Mouse (Mus musculus) layer of hippocampus, adult 2 months (tissue): Measurements from ENCODE around the gene Slc25a3. TPM values are rescaled to one million over a fixed set of nuclear protein-coding genes. Genes with fewer than 3 reads are reported as not detected.

ENCODE experiments used
- DNase-seq, 2 experiments: peaks; one replicate each; pipeline ENCODE4 v3.0.0; 2022; ENCODE audit warnings: low spot score in 2 of 2
- H3K27ac ChIP-seq: fragments of 200-600 bp; 2 replicates; pipeline ENCODE4 v1.8.1; 2022
- H3K4me3 ChIP-seq: fragments of 200-600 bp; 2 replicates; pipeline ENCODE4 v1.8.1; 2022; ENCODE audit warnings: mild to moderate bottlenecking
- CTCF ChIP-seq: fragments of 200-600 bp; conservative IDR thresholded peaks from 2 replicates; pipeline ENCODE4 v1.8.1; 2022; ENCODE audit warnings: antibody characterized with exemption, mild to moderate bottlenecking, moderate library complexity
- total RNA-seq, 2 experiments: library from RNA; stranded (reverse); gene quantifications; 2 replicates each; pipeline ENCODE4 v1.2.3; 2021

Gene Slc25a3
- total RNA-seq, 2 experiments from 2014 or later = 485 to 491 TPM

GRCm38 (mm10) chr10:91162511-91163163, 38.8 kb upstream of the Slc25a3 start:
- DNase-seq = no peak
- Histone ChIP-seq H3K4me3 (no peak overlapping the region), H3K27ac (no peak overlapping the region)
- no peak for TF ChIP-seq CTCF

DNA sequence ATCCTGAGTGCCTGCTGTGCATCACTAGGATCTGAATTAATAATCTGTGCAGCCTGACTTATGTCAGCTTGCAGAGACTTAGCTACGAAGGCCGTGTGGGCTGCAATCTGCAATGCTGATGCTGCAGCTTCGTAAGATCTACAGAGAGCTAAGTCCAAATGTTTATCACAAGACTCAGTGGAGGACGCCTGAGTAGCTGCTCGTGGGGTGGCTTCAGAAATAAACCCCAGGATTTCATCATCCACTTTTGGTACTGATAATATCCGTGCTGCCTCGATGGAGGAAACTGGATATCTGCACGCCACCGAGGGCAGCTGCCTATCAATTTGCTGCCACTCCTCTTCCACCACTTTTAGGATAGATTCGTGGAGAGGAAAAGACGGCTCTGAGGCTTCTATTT, 38.2 kb upstream of the Slc25a3 start:
- no peak overlapping the region for H3K27ac ChIP-seq
- H3K4me3 ChIP-seq = no peak overlapping the region
- no peak for TF ChIP-seq CTCF
- DNase-seq = no peak

DNA sequence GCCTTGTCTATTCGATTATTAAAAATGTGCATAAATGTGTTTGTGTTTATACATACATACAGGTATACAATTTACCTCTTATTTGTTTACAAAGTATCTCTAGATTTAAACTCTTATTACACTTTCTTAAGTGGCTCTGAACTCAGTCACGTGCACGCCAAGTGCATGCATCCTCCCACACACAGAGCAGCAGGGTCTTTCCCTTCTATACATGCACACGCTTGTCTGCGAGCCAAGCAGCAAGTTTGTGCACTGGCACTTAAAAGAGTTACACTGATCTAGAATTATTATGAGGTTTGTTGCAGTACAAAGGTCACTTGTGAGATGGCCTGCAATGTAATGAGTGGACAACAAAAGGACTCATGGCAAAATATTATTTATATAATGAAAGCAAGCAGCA, 37.1 kb upstream of the Slc25a3 start:
- no peak overlapping the region for H3K4me3 ChIP-seq
- no peak overlapping the region for H3K27ac ChIP-seq
- no peak for TF ChIP-seq CTCF
- no peak for DNase-seq

GRCm38 (mm10) chr10:91158442-91158841, 34.6 kb upstream of the Slc25a3 start:
- no peak for TF ChIP-seq CTCF
- DNase-seq = no peak

DNA sequence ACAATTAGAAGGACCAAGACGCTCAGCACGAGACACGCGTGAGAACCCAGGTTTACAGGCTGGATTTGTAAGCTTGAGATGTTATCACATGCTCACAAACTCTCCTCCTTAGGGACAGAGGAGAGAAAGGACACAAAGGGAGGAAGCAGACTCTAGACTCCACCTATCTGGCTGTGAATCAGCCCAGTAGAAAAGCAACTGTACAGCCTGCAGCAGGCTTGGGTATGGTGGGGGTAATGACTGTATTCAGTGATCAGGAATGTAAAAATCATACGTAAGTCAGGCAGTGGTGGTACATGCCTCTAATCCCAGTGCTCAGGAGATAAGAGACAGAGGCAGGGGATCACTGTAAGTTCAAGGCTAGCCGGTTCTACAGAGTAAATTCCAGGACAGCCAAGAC, 32.5 kb upstream of the Slc25a3 start:
- no peak for DNase-seq
- no peak for TF ChIP-seq CTCF
- Histone ChIP-seq H3K4me3 (no peak overlapping the region), H3K27ac (no peak overlapping the region)

More at GRCm38 (mm10) chr10:91158442-91158841, 34.6 kb upstream of the Slc25a3 start:
- Histone ChIP-seq H3K27ac (no peak overlapping the region), H3K4me3 (no peak overlapping the region)

- no peak for DNase-seq
- Histone ChIP-seq H3K4me3 (no peak overlapping the region), H3K27ac (no peak overlapping the region)
- no peak for TF ChIP-seq CTCF
Observed at GRCm38 (mm10) chr10:91153894-91154503, 30.1 kb upstream of the Slc25a3 start.

DNA sequence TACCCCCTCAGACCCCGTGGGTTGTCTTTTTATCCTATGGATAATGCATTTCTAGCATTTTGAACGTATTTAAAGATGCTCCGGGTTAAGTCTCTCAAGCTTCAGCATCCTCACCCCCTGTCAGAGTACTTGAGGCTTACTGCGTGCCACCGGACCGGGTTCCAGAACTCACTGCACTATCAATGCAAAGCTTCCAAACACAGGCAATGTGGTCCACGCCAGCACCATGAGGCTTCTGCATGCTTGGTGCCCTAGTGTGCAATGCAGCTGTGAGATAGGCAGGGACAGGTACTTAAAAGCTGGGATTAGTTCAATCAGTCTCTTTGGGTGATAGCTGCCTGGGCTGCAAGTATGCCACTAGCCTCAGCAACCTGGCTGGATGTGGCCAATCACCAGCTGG, 21.6 kb upstream of the Slc25a3 start:
- Histone ChIP-seq H3K27ac (no peak overlapping the region), H3K4me3 (no peak overlapping the region)
- no peak for TF ChIP-seq CTCF
- DNase-seq = no peak

- H3K4me3 ChIP-seq = no peak overlapping the region
- DNase-seq = no peak
- TF ChIP-seq CTCF = peak; percentile 49
- no peak overlapping the region for H3K27ac ChIP-seq
Observed at GRCm38 (mm10) chr10:91143313-91144230, 19.7 kb upstream of the Slc25a3 start.

- H3K27ac ChIP-seq = no peak overlapping the region
- no peak for DNase-seq
- 0 out of 2 replicates have a peak, but pooled peaks have one; percentile 11 for TF ChIP-seq CTCF
- H3K4me3 ChIP-seq = no peak overlapping the region
Observed at GRCm38 (mm10) chr10:91142654-91143191, 18.9 kb upstream of the Slc25a3 start.

DNA sequence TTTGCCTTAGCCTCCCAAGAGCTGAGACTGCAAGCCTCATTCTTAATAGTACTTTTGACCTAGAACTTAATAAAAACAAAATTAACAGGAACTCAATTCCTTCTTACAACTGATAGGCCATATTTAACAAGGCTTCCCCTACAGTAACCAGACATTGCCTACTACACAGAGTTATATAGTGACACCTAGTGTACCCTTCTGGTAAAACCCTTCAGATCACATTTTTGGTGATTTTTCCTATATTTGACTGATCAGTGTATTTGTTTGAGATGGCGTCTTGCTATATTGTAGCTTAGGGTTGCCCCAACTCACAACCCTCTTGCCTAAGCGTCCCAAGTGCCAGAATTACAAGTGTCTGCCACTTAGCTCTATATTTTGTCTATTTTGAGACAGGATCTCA, 17.7 kb upstream of the Slc25a3 start:
- Histone ChIP-seq H3K4me3 (no peak overlapping the region), H3K27ac (no peak overlapping the region)
- peak in 1 of 2 experiments; percentile 32 for DNase-seq
- peak; percentile 90 for TF ChIP-seq CTCF

DNA sequence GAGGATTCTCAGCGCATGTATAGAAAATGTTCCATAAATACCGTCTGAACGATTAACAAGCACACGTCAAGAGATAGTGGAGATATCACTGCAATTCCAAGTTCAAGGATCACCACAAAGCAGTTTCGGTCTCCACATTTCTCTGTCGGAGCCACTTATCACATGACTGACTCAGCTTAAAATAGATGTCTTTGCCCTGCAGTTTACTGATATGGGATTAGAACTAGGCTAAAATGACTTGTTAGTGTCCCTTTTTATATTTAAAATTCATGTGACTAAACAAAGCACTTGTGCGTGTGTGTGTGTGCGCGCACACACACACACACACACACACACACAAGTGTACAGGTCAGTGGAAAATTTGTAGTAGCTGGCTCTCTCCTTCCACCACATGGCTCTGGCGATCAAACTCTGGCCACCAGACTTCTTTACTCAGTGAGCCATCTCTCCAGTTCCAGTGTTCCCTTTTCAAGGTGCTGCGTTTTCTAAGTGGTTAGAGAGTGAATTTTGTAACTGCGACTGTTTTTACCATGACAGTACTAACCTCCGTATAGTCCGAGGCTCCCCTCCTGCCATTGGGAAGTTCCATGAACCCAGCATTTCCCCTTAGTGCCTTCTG, 15.4 kb upstream of the Slc25a3 start:
- no peak for DNase-seq
- TF ChIP-seq CTCF = no peak
- Histone ChIP-seq H3K27ac (no peak overlapping the region), H3K4me3 (no peak overlapping the region)

GRCm38 (mm10) chr10:91138317-91138716, 14.5 kb upstream of the Slc25a3 start:
- DNase-seq = no peak
- no peak for TF ChIP-seq CTCF
- H3K4me3 ChIP-seq = no peak overlapping the region
- H3K27ac ChIP-seq = no peak overlapping the region

- no peak for TF ChIP-seq CTCF
- Histone ChIP-seq H3K4me3 (no peak overlapping the region), H3K27ac (no peak overlapping the region)
- no peak for DNase-seq
Observed at GRCm38 (mm10) chr10:91137400-91137799, 13.5 kb upstream of the Slc25a3 start.
